Mouse (Mus musculus) brain, embryonic 14.5 days (tissue): Measurements from ENCODE around the gene Dscaml1.

ENCODE experiments used
- CTCF ChIP-seq: fragments of 200-500 bp; IDR thresholded peaks from 2 replicates; pipeline ENCODE4 v1.5.1; 2012; ENCODE audit warnings: inconsistent platforms, mild to moderate bottlenecking, moderate library complexity, borderline replicate concordance; ENCODE audit not compliant: insufficient read depth, insufficient read length; ENCODE audit errors: extremely low read depth
- POLR2A ChIP-seq: fragments of 200-500 bp; IDR thresholded peaks from 2 replicates; pipeline ENCODE4 v1.6.1; 2012; ENCODE audit warnings: mild to moderate bottlenecking, inconsistent platforms, borderline replicate concordance; ENCODE audit not compliant: poor library complexity, insufficient read depth, insufficient read length, severe bottlenecking; ENCODE audit errors: extremely low read depth

GRCm38 (mm10) chr9:45715387-45715786, 289.0 kb downstream of the Dscaml1 start:
- no peak for TF ChIP-seq CTCF
- TF ChIP-seq POLR2A = no peak
